Mouse (Mus musculus) liver, embryonic 14.5 days (tissue): Measurements from ENCODE around the gene Bnipl.

Experiments used
- CTCF ChIP-seq: IDR thresholded peaks from 2 replicates; pipeline ENCODE4 v1.5.1; 2016; ENCODE audit warnings: antibody characterized with exemption, low read depth, control low read depth
- EP300 ChIP-seq: IDR thresholded peaks from 2 replicates; pipeline ENCODE4 v1.6.1; 2016; ENCODE audit warnings: antibody characterized with exemption, low read depth

- TF ChIP-seq CTCF (no peak), EP300 (no peak)
Measured at GRCm38 (mm10) chr3:95208286-95208685, 42.7 kb downstream of the Bnipl start.
